Mouse (Mus musculus): Measurements from ENCODE around the gene Rsg1. TPM values are rescaled to one million over a fixed set of nuclear protein-coding genes. Genes with fewer than 3 reads are reported as not detected.
A peak's percentile ranks its signal among the peaks of the same experiment; 100 is the strongest.

The Rsg1 gene
- 5.3 and 6.5 TPM in 2 replicates for polyA plus RNA-seq (2016; fragmentation: Nextera tagmentation; extraction: Ambion mirVana)

DNA sequence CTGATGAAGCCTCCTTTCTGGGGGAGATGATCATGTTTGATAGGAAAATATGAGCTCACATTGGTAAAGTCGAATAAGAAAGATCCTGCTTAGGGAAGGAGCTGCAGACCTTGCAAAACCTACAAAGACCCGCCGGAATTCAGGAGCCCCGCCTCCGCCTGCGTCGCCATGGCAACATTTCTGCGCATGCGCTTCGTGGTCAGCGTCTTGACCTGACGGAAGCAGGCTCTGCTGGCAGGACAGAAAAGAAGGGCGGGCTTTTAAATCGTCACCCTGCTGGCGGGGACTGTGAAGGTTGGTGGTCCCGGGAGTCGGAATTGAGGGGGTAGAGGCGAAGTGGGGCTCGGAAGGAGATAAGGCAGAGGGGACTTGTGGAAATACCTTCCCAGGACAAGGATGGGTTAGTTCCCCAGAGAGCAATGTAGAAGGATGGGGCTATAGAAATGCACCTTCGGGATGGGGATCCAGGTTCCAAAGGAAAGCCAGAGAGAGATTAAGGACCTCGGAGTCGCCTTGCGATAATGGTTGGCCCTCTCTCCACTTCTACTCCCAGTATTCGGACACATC lies at the start of gene Rsg1:
TSS of gene Rsg1 (plus strand) at position 187 of the 567 bp plus-strand sequence.
- Histone ChIP-seq H3K4me1 (replicated peaks) (peaks cover 28% of the 10 kb centered on the region), H3K9me3 (0 out of 2 replicates have a peak, but pooled peaks cover 4% of the 10 kb centered on the region), H3K4me3 (peak within 1 kb of the TSS; percentile 56), H3K36me3 (peaks cover 8% of the 10 kb centered on the region; the same call in 1 of the 2 replicates), H3K27ac (peak within 1 kb of the TSS; percentile 86), H3K27me3 (ENCODE audit: insufficient read depth, poor library complexity, severe bottlenecking) (no peaks in the 10 kb centered on the region)
- under 1% methylated on average over 24 of the region's 24 CpGs for WGBS
- DNase-seq (ENCODE audit: low spot score) = peak; percentile 97

DNA sequence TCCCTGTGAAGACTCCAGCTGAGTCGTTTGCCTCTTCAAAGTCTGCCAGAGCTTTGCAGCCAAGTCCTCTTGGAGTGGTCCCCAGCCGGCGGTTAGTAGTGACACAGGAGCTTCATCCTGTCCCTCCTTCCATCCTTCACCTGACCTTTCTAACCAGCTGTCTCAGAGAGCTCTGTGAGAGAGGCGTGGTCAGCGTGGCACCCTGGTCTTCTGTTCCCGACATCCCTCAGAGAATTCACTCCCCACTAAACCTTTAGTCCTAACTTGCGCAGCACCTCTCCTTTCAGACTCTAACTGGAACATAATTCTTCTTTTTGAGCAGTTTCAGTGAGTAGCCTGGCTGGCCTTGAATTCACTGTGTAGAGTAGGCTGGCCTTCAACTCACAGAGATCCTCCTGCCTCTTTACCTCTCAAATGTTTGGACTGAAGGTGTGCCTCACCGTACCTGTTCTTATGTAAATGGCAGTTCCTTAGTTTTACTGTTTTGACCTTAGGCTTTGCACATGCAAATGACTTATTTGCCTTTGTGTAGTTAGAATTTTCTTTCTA lies 47.9 kb upstream of the Rsg1 start:
- peaks cover 17% of the 10 kb centered on the region; the same call in 1 of the 2 replicates for H3K9me3 ChIP-seq
- H3K4me3 ChIP-seq = no peak overlapping the region
- H3K4me1 ChIP-seq (replicated peaks) = no peaks in the 10 kb centered on the region
- 82% methylated on average over 8 of the region's 8 CpGs for WGBS
- peaks cover 68% of the 10 kb centered on the region for H3K36me3 ChIP-seq
- no peaks in the 10 kb centered on the region for H3K27me3 ChIP-seq (ENCODE audit: insufficient read depth, poor library complexity, severe bottlenecking)
- H3K27ac ChIP-seq = no peak overlapping the region
- DNase-seq (ENCODE audit: low spot score) = no peak

DNA sequence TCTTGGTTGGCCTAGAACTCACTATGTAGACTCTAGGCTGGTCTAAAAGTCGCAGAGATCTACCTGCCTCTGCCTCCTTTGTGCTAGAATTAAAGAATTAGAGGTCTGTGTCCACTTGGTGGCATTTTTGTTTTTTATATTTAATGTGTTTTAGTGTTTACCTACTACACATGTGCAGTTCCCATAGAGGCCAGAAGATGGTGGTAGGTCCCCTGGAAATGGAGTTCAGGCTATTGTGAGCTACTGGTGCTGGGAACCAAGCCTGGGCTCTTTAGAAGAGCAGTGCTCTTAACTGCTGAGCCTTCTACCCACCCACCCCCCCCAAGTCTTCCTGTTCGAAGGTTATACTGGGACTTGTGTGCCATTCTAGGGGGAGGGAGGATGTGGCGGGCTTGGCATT lies 46.6 kb upstream of the Rsg1 start:
- WGBS = 97% methylated on average over 3 of the region's 3 CpGs
- Histone ChIP-seq H3K36me3 (peaks cover 79% of the 10 kb centered on the region), H3K9me3 (peaks cover 17% of the 10 kb centered on the region; the same call in 1 of the 2 replicates), H3K27me3 (ENCODE audit: insufficient read depth, poor library complexity, severe bottlenecking) (no peaks in the 10 kb centered on the region), H3K4me1 (replicated peaks) (no peaks in the 10 kb centered on the region), H3K4me3 (no peak overlapping the region), H3K27ac (no peak overlapping the region)
- DNase-seq (ENCODE audit: low spot score) = no peak

- Histone ChIP-seq H3K36me3 (peaks cover 77% of the 10 kb centered on the region), H3K9me3 (no peaks in the 10 kb centered on the region), H3K27ac (no peak overlapping the region), H3K4me3 (no peak overlapping the region), H3K4me1 (replicated peaks) (peaks cover 5% of the 10 kb centered on the region), H3K27me3 (ENCODE audit: insufficient read depth, poor library complexity, severe bottlenecking) (no peaks in the 10 kb centered on the region)
- DNase-seq (ENCODE audit: low spot score) = no peak
- 94% methylated on average over 8 of the region's 8 CpGs for WGBS
These were observed 41.6 kb upstream of the Rsg1 start for GRCm38 (mm10) chr4:141172121-141172520.

- DNase-seq (ENCODE audit: low spot score) = no peak
- H3K4me1 ChIP-seq (replicated peaks) = peaks cover 9% of the 10 kb centered on the region
- no peak overlapping the region for H3K4me3 ChIP-seq
- no peaks in the 10 kb centered on the region for H3K27me3 ChIP-seq (ENCODE audit: insufficient read depth, poor library complexity, severe bottlenecking)
- H3K9me3 ChIP-seq = no peaks in the 10 kb centered on the region
- no peak overlapping the region for H3K27ac ChIP-seq
- 85% methylated on average over 5 of the region's 5 CpGs for WGBS
- peaks cover 75% of the 10 kb centered on the region for H3K36me3 ChIP-seq
These were observed 38.0 kb upstream of the Rsg1 start for GRCm38 (mm10) chr4:141175783-141176182.

DNA sequence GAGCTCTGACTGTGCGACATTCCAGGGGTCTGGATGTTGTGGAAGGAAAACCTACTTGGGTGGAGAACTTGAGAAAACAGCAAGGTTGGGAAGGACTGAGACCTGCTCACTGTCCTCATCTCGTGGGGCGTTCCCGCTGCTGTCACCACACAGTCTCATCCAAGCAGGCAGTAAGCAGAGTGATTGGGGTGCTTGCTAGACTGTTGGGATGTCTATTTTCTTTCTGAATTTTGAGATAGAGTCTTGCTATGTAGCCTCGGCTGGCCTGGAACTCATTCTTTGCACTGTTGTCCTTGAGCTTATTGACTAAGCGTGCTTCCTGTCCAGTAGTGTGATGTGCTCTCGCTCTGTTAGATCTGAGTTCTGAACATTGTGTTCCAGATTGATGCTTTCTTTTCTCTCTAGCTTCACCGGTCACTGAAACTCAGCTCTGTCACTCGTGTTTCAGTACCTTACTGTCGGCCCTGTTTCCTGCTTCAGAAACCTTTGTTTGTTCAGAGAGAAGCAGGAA lies 37.4 kb upstream of the Rsg1 start:
- Histone ChIP-seq H3K4me1 (replicated peaks) (peaks cover 9% of the 10 kb centered on the region), H3K27ac (no peak overlapping the region), H3K4me3 (no peak overlapping the region), H3K9me3 (no peaks in the 10 kb centered on the region), H3K27me3 (ENCODE audit: insufficient read depth, poor library complexity, severe bottlenecking) (no peaks in the 10 kb centered on the region), H3K36me3 (peaks cover 75% of the 10 kb centered on the region)
- 92% methylated on average over 10 of the region's 10 CpGs for whole genome bisulfite sequencing
- no peak for DNase-seq (ENCODE audit: low spot score)

DNA sequence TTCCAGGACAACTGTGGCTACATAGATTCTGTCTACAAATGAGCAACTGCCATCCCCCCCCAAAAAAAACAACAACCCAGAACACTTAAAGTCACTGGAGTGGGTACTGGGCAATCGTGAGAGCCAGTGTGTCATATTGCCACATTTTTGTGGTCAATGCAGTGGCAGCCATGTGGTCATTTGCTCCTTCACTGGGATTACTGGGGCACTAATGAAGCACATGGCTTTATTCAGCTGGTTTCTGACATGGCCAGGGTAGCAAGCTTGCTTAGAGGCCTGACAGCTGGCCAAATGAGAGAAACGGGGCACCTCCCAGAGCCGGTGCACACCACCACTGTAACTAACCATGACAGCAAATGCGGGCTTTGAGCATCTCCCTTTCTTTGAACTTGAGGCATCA lies 35.3 kb upstream of the Rsg1 start:
- no peak overlapping the region for H3K27ac ChIP-seq
- H3K9me3 ChIP-seq = no peaks in the 10 kb centered on the region
- H3K36me3 ChIP-seq = peaks cover 80% of the 10 kb centered on the region
- 83% methylated on average over 4 of the region's 4 CpGs for WGBS
- H3K27me3 ChIP-seq (ENCODE audit: insufficient read depth, poor library complexity, severe bottlenecking) = no peaks in the 10 kb centered on the region
- H3K4me3 ChIP-seq = no peak overlapping the region
- peaks cover 9% of the 10 kb centered on the region for H3K4me1 ChIP-seq (replicated peaks)
- no peak for DNase-seq (ENCODE audit: low spot score)

DNA sequence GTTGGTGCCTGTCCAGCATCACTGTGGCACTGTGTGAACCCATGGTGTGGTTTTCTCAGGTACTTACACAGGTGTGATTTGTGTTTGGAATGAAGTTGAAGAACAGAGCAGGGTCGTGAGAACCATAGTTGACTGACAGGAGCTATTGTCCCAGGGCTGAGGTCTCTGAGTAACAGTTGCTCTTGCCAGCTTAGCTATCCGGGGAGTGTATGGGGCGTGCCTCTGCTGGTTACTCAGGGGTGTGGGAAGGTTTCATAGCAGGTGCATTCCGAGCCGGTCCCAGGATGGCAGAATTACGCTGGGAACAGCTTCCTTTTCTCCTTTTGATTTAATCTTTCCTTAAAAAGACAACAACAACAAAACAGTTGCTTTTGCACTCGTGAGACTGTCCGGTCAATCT lies 32.9 kb upstream of the Rsg1 start:
- Histone ChIP-seq H3K9me3 (no peaks in the 10 kb centered on the region), H3K36me3 (peaks cover 81% of the 10 kb centered on the region)
- WGBS = 87% methylated on average over 8 of the region's 8 CpGs

GRCm38 (mm10) chr4:141181981-141182380 lies 31.8 kb upstream of the Rsg1 start:
- H3K4me3 ChIP-seq = no peak overlapping the region
- 95% methylated on average over 6 of the region's 6 CpGs for WGBS
- peaks cover 70% of the 10 kb centered on the region for H3K36me3 ChIP-seq
- H3K4me1 ChIP-seq (replicated peaks) = peaks cover 21% of the 10 kb centered on the region
- no peak overlapping the region for H3K27ac ChIP-seq
- no peaks in the 10 kb centered on the region for H3K27me3 ChIP-seq (ENCODE audit: insufficient read depth, poor library complexity, severe bottlenecking)
- no peaks in the 10 kb centered on the region for H3K9me3 ChIP-seq
- DNase-seq (ENCODE audit: low spot score) = no peak

More for the DNA sequence above, 32.9 kb upstream of the Rsg1 start:
- no peak overlapping the region for H3K27ac ChIP-seq
- H3K4me3 ChIP-seq = no peak overlapping the region
- no peaks in the 10 kb centered on the region for H3K27me3 ChIP-seq (ENCODE audit: insufficient read depth, poor library complexity, severe bottlenecking)
- peaks cover 9% of the 10 kb centered on the region for H3K4me1 ChIP-seq (replicated peaks)
- DNase-seq (ENCODE audit: low spot score) = no peak

DNA sequence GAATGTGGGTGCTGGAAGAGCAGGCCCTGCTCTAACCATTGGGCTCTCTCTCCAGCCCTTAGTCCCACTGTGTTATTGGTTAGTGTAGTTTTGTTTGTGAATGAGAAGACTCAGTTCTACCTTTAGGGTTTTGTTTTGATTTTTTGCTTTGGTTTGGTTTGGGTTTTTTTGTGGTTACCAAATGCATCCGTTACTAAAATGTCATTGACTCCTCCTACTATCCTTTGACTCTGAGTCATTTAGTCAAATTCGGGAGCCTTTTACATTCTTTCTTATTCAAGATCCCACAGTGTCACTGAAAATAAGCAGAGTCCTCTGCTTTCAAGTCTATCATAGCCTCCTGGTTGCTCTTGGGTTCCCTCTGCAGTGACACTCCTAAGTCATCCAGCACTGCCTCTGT lies 29.8 kb upstream of the Rsg1 start:
- 94% methylated on average over 2 of the region's 2 CpGs for WGBS
- peaks cover 24% of the 10 kb centered on the region for H3K4me1 ChIP-seq (replicated peaks)
- H3K36me3 ChIP-seq = peaks cover 59% of the 10 kb centered on the region
- no peak overlapping the region for H3K27ac ChIP-seq
- no peaks in the 10 kb centered on the region for H3K27me3 ChIP-seq (ENCODE audit: insufficient read depth, poor library complexity, severe bottlenecking)
- no peaks in the 10 kb centered on the region for H3K9me3 ChIP-seq
- no peak for DNase-seq (ENCODE audit: low spot score)
- no peak overlapping the region for H3K4me3 ChIP-seq

DNA sequence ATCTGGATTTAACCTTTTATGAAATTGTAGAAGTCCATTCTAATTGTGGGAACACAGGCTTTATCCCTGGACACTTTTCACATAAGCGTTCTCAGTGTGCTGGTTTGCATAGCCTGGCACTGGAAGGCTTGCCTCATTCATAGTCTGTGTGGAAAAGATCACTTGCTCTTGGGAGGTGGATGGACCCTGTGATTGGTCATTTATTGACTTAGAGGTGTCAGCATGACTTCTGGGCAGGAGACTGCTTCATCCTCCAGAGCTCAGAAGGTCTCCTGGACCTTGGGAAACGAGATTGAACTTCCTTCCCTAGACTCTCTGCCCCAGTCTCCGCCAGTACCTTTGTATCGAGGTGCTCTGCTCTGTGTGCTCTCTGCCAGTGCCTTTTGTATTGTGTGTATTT lies 29.3 kb upstream of the Rsg1 start:
- Histone ChIP-seq H3K27ac (no peak overlapping the region), H3K36me3 (peaks cover 57% of the 10 kb centered on the region), H3K4me1 (replicated peaks) (peaks cover 24% of the 10 kb centered on the region), H3K9me3 (no peaks in the 10 kb centered on the region), H3K27me3 (ENCODE audit: insufficient read depth, poor library complexity, severe bottlenecking) (no peaks in the 10 kb centered on the region), H3K4me3 (no peak overlapping the region)
- 96% methylated on average over 4 of the region's 4 CpGs for WGBS
- no peak for DNase-seq (ENCODE audit: low spot score)

- DNase-seq (ENCODE audit: low spot score) = no peak
- no peak overlapping the region for H3K4me3 ChIP-seq
- peaks cover 24% of the 10 kb centered on the region for H3K4me1 ChIP-seq (replicated peaks)
- no peaks in the 10 kb centered on the region for H3K27me3 ChIP-seq (ENCODE audit: insufficient read depth, poor library complexity, severe bottlenecking)
- H3K9me3 ChIP-seq = no peaks in the 10 kb centered on the region
- H3K36me3 ChIP-seq = peaks cover 57% of the 10 kb centered on the region
- WGBS = 72% methylated on average over 9 of the region's 9 CpGs
- H3K27ac ChIP-seq = no peak overlapping the region; the same call in 1 of the 2 replicates
These were observed 26.6 kb upstream of the Rsg1 start for GRCm38 (mm10) chr4:141186923-141187836.

GRCm38 (mm10) chr4:141191294-141191693 lies 22.5 kb upstream of the Rsg1 start:
- Histone ChIP-seq H3K4me3 (no peak overlapping the region), H3K27me3 (ENCODE audit: insufficient read depth, poor library complexity, severe bottlenecking) (no peaks in the 10 kb centered on the region), H3K27ac (no peak overlapping the region), H3K36me3 (peaks cover 71% of the 10 kb centered on the region), H3K4me1 (replicated peaks) (peaks cover 14% of the 10 kb centered on the region), H3K9me3 (no peaks in the 10 kb centered on the region)
- WGBS = 95% methylated on average over 7 of the region's 7 CpGs
- DNase-seq (ENCODE audit: low spot score) = no peak

Data from hindbrain, embryonic 10.5 days (tissue).